Mouse (Mus musculus): ENCODE measurements around the gene Mup19. TPM values are rescaled to one million over a fixed set of nuclear protein-coding genes. Genes with fewer than 3 reads are reported as not detected.
A peak's percentile ranks its signal among the peaks of the same experiment; 100 is the strongest.
"Not testable (repeated sequence)": the region's sequence is repeated elsewhere in the genome, so short reads cannot be mapped to it uniquely, and the experiment has no call there.

The Mup19 gene
- not detected in 2 replicates for polyA plus RNA-seq (2014; fragmentation: Nextera tagmentation; extraction: Ambion mirVana)

GRCm38 (mm10) chr4:61782169-61782568 lies at the start of gene Mup19:
Gene Mup19, minus strand, starts transcription at chr4:61782269.
- not testable (repeated sequence) for ATAC-seq (ENCODE audit: low FRiP score); H3K4me1 ChIP-seq (ENCODE audit: control insufficient read depth, insufficient read depth, low read length); H3K36me3 ChIP-seq (ENCODE audit: control insufficient read depth, insufficient read depth, low read length); H3K4me3 ChIP-seq (ENCODE audit: low read depth, low read length); H3K4me2 ChIP-seq; H3K9me3 ChIP-seq (ENCODE audit: control insufficient read depth, low read length); H3K27me3 ChIP-seq (ENCODE audit: control insufficient read depth, insufficient read depth, low read length); H3K27ac ChIP-seq (ENCODE audit: low read depth, low read length); DNase-seq (ENCODE audit: low spot score, missing footprints); H3K9ac ChIP-seq (ENCODE audit: low read length)
- WGBS: 93% methylated on average over 1 of the region's 5 CpGs

- H3K9ac ChIP-seq (ENCODE audit: low read length): no peak overlapping the region
- H3K27ac ChIP-seq (ENCODE audit: low read depth, low read length): no peak overlapping the region
- no peaks in the 10 kb centered on the region for H3K36me3 ChIP-seq (ENCODE audit: control insufficient read depth, insufficient read depth, low read length)
- no peaks in the 10 kb centered on the region for H3K4me1 ChIP-seq (ENCODE audit: control insufficient read depth, insufficient read depth, low read length)
- DNase-seq (ENCODE audit: low spot score, missing footprints) (no peak), ATAC-seq (ENCODE audit: low FRiP score) (no peak)
- WGBS: 78% methylated on average over 4 of the region's 4 CpGs
- H3K27me3 ChIP-seq (ENCODE audit: control insufficient read depth, insufficient read depth, low read length): no peaks in the 10 kb centered on the region
- no peak overlapping the region for H3K4me2 ChIP-seq
- H3K4me3 ChIP-seq (ENCODE audit: low read depth, low read length): no peak overlapping the region
- no peaks in the 10 kb centered on the region for H3K9me3 ChIP-seq (ENCODE audit: control insufficient read depth, low read length)
Observed at GRCm38 (mm10) chr4:61829211-61829610, 47.1 kb upstream of the Mup19 start.

DNA sequence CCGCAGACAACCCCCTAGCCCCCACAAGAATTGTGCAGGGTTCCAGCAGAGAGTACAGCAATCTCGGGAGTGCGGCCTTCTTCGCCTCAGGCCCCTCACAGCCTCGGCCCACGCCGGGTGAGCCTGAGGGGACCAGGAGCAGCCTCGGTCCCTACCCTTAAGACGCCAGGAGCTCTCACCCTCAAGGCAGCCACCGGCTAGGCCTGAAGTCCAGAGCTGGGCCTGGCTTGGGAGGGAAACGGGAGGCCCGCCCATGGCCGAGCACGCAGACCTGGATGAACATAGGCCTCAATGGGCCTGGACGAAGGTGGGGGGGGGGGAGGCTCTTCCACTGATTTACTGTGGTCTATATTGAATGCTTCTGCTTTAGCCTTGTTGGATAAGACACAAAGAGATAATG lies 41.1 kb upstream of the Mup19 start:
- Histone ChIP-seq H3K4me1 (ENCODE audit: control insufficient read depth, insufficient read depth, low read length) (no peaks in the 10 kb centered on the region), H3K27ac (ENCODE audit: low read depth, low read length) (no peak overlapping the region), H3K36me3 (ENCODE audit: control insufficient read depth, insufficient read depth, low read length) (no peaks in the 10 kb centered on the region), H3K4me2 (no peak overlapping the region), H3K27me3 (ENCODE audit: control insufficient read depth, insufficient read depth, low read length) (no peaks in the 10 kb centered on the region), H3K9ac (ENCODE audit: low read length) (no peak overlapping the region), H3K4me3 (ENCODE audit: low read depth, low read length) (no peak overlapping the region), H3K9me3 (ENCODE audit: control insufficient read depth, low read length) (peaks cover 3% of the 10 kb centered on the region; the same call in 1 of the 2 replicates)
- no peak for DNase-seq (ENCODE audit: low spot score, missing footprints)
- ATAC-seq (ENCODE audit: low FRiP score): no peak
- 93% methylated on average over 15 of the region's 15 CpGs for WGBS

- ATAC-seq (ENCODE audit: low FRiP score); H3K9me3 ChIP-seq (ENCODE audit: control insufficient read depth, low read length); H3K4me1 ChIP-seq (ENCODE audit: control insufficient read depth, insufficient read depth, low read length); H3K4me2 ChIP-seq; H3K27ac ChIP-seq (ENCODE audit: low read depth, low read length); H3K36me3 ChIP-seq (ENCODE audit: control insufficient read depth, insufficient read depth, low read length); H3K4me3 ChIP-seq (ENCODE audit: low read depth, low read length); H3K9ac ChIP-seq (ENCODE audit: low read length); DNase-seq (ENCODE audit: low spot score, missing footprints); H3K27me3 ChIP-seq (ENCODE audit: control insufficient read depth, insufficient read depth, low read length): not testable (repeated sequence)
- 93% methylated on average over 9 of the region's 9 CpGs for WGBS
Observed at GRCm38 (mm10) chr4:61822541-61822940, 40.5 kb upstream of the Mup19 start.

GRCm38 (mm10) chr4:61815602-61816001 lies 33.5 kb upstream of the Mup19 start:
- 82% methylated on average over 2 of the region's 2 CpGs for WGBS
- H3K27ac ChIP-seq (ENCODE audit: low read depth, low read length): no peak overlapping the region
- DNase-seq (ENCODE audit: low spot score, missing footprints): no peak
- no peak overlapping the region for H3K9ac ChIP-seq (ENCODE audit: low read length)
- no peak overlapping the region for H3K4me2 ChIP-seq
- no peaks in the 10 kb centered on the region for H3K36me3 ChIP-seq (ENCODE audit: control insufficient read depth, insufficient read depth, low read length)
- no peak for ATAC-seq (ENCODE audit: low FRiP score)
- no peaks in the 10 kb centered on the region for H3K27me3 ChIP-seq (ENCODE audit: control insufficient read depth, insufficient read depth, low read length)
- no peaks in the 10 kb centered on the region for H3K9me3 ChIP-seq (ENCODE audit: control insufficient read depth, low read length)
- H3K4me1 ChIP-seq (ENCODE audit: control insufficient read depth, insufficient read depth, low read length): no peaks in the 10 kb centered on the region
- H3K4me3 ChIP-seq (ENCODE audit: low read depth, low read length): no peak overlapping the region

DNA sequence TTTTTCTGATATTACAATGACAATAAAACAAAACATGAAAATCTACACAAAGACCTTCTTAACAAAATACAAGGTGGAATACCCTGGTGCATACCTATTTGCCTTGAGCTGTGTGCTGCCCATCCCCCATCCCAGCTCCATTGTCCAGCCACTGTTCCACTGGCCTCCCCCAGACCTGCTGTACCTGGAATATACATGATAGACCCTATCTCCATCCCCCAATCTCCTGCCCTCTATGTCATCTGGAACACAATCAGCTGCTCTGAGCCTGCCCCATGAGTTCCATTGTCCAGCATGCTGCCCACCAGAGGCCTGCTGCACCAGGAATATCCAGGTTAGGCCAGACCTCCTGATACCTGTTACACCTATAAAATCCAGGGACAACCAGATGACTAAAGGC lies 31.4 kb upstream of the Mup19 start:
- no peak overlapping the region for H3K9ac ChIP-seq (ENCODE audit: low read length)
- ATAC-seq (ENCODE audit: low FRiP score): peak; percentile 58
- no peak for DNase-seq (ENCODE audit: low spot score, missing footprints)
- no peak overlapping the region for H3K4me2 ChIP-seq
- H3K36me3 ChIP-seq (ENCODE audit: control insufficient read depth, insufficient read depth, low read length): no peaks in the 10 kb centered on the region
- no peaks in the 10 kb centered on the region for H3K9me3 ChIP-seq (ENCODE audit: control insufficient read depth, low read length)
- no peak overlapping the region for H3K27ac ChIP-seq (ENCODE audit: low read depth, low read length)
- no peaks in the 10 kb centered on the region for H3K4me1 ChIP-seq (ENCODE audit: control insufficient read depth, insufficient read depth, low read length)
- H3K27me3 ChIP-seq (ENCODE audit: control insufficient read depth, insufficient read depth, low read length): no peaks in the 10 kb centered on the region
- H3K4me3 ChIP-seq (ENCODE audit: low read depth, low read length): no peak overlapping the region

- not testable (repeated sequence) for H3K27me3 ChIP-seq (ENCODE audit: control insufficient read depth, insufficient read depth, low read length); H3K9me3 ChIP-seq (ENCODE audit: control insufficient read depth, low read length); ATAC-seq (ENCODE audit: low FRiP score); H3K4me2 ChIP-seq; H3K36me3 ChIP-seq (ENCODE audit: control insufficient read depth, insufficient read depth, low read length); H3K27ac ChIP-seq (ENCODE audit: low read depth, low read length); H3K9ac ChIP-seq (ENCODE audit: low read length); H3K4me3 ChIP-seq (ENCODE audit: low read depth, low read length); H3K4me1 ChIP-seq (ENCODE audit: control insufficient read depth, insufficient read depth, low read length)
- WGBS: 22% methylated on average over 2 of the region's 2 CpGs
- DNase-seq (ENCODE audit: low spot score, missing footprints): peak; percentile 89
Observed at GRCm38 (mm10) chr4:61811193-61811592, 29.1 kb upstream of the Mup19 start.

DNA sequence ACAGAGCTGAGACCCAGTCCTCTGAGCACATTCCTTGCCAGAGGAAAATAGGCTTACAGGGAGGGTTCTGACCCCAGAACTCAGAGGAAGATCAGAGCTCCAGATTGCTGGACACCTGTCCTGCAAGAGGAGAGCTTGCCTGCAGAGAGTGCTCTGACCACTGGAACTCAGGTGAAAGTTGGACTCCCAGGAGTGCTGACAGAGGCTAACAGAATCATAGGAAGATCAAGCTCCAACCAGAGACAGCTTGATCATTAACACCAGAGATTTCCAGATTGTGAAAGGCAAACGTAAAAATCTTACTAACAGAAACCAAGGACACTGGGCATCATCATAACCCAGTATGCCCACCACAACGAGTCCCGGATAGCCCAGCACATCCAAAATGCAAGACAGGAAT lies 26.9 kb upstream of the Mup19 start:
- not testable (repeated sequence) for H3K4me1 ChIP-seq (ENCODE audit: control insufficient read depth, insufficient read depth, low read length); H3K4me3 ChIP-seq (ENCODE audit: low read depth, low read length); DNase-seq (ENCODE audit: low spot score, missing footprints); H3K4me2 ChIP-seq; H3K9ac ChIP-seq (ENCODE audit: low read length); H3K9me3 ChIP-seq (ENCODE audit: control insufficient read depth, low read length); ATAC-seq (ENCODE audit: low FRiP score); H3K27me3 ChIP-seq (ENCODE audit: control insufficient read depth, insufficient read depth, low read length); H3K27ac ChIP-seq (ENCODE audit: low read depth, low read length); H3K36me3 ChIP-seq (ENCODE audit: control insufficient read depth, insufficient read depth, low read length)
- WGBS: 79% methylated on average over 3 of the region's 3 CpGs

DNA sequence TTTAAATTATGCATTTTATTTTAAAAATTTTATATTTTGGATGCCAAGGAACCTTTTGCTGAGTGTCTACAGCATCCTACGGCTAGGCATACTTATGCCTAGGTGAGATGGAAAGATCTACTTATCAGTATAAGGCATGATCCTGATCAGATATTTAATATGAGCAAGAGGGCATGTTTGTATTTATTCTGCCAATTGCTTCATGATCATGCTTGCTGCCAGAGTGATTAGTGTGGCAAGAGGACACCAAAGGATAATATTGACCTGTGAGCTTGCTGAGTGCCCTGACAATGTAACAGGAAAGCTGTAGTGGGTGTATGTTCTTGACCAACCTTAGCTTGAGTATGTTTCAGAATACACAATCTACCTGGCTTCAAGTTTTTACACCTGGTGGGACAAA lies 7.6 kb upstream of the Mup19 start:
- not testable (repeated sequence) for DNase-seq (ENCODE audit: low spot score, missing footprints); H3K9me3 ChIP-seq (ENCODE audit: control insufficient read depth, low read length); H3K4me1 ChIP-seq (ENCODE audit: control insufficient read depth, insufficient read depth, low read length); H3K9ac ChIP-seq (ENCODE audit: low read length); H3K27me3 ChIP-seq (ENCODE audit: control insufficient read depth, insufficient read depth, low read length); H3K4me3 ChIP-seq (ENCODE audit: low read depth, low read length); H3K36me3 ChIP-seq (ENCODE audit: control insufficient read depth, insufficient read depth, low read length); H3K27ac ChIP-seq (ENCODE audit: low read depth, low read length); ATAC-seq (ENCODE audit: low FRiP score); H3K4me2 ChIP-seq
- WGBS: 92% methylated on average over 1 of the region's 1 CpGs

- ATAC-seq (ENCODE audit: low FRiP score); DNase-seq (ENCODE audit: low spot score, missing footprints); H3K9ac ChIP-seq (ENCODE audit: low read length); H3K27me3 ChIP-seq (ENCODE audit: control insufficient read depth, insufficient read depth, low read length); H3K9me3 ChIP-seq (ENCODE audit: control insufficient read depth, low read length); H3K36me3 ChIP-seq (ENCODE audit: control insufficient read depth, insufficient read depth, low read length); H3K27ac ChIP-seq (ENCODE audit: low read depth, low read length); H3K4me2 ChIP-seq; H3K4me1 ChIP-seq (ENCODE audit: control insufficient read depth, insufficient read depth, low read length); H3K4me3 ChIP-seq (ENCODE audit: low read depth, low read length): not testable (repeated sequence)
- 90% methylated on average over 1 of the region's 1 CpGs for WGBS
Observed at GRCm38 (mm10) chr4:61784231-61784630, 2.2 kb upstream of the Mup19 start.

All from midbrain, embryonic 11.5 days (tissue).